Mouse (Mus musculus) midbrain, embryonic 10.5 days (tissue): ENCODE measurements at regions not wholly inside any gene's neighbourhood (a gene's known extent, or its start where the extent isn't known, plus 50 kb on each side); places are given as distances from the start of the nearest gene placed in this dataset.
"Not testable (repeated sequence)": the region's sequence is repeated elsewhere in the genome, so short reads cannot be mapped to it uniquely, and the experiment has no call there.

Experiments
- DNase-seq: peaks from one replicate; pipeline ENCODE4 v3.0.0-alpha.2; 2017; ENCODE audit warnings: low spot score
- H3K27ac ChIP-seq: fragments of 300-500 bp; sonication (generic); replicated peaks from 2 replicates; pipeline ENCODE4 v1.5.1; 2016; ENCODE audit warnings: mild to moderate bottlenecking
- H3K27me3 ChIP-seq: fragments of 300-500 bp; sonication (generic); 2 replicates; pipeline ENCODE4 v1.6.1; 2016; ENCODE audit warnings: low read depth, mild to moderate bottlenecking; ENCODE audit not compliant: poor library complexity, severe bottlenecking
- H3K36me3 ChIP-seq: fragments of 300-500 bp; sonication (generic); 2 replicates; pipeline ENCODE4 v1.6.1; 2016; ENCODE audit warnings: mild to moderate bottlenecking, moderate library complexity
- H3K4me1 ChIP-seq: fragments of 300-500 bp; sonication (generic); 2 replicates; pipeline ENCODE4 v1.6.1; 2016
- H3K4me3 ChIP-seq: fragments of 300-500 bp; sonication (generic); 2 replicates; pipeline ENCODE4 v1.5.1; 2016; ENCODE audit warnings: mild to moderate bottlenecking, moderate library complexity
- H3K9me3 ChIP-seq: fragments of 300-500 bp; sonication (generic); replicated peaks from 2 replicates; pipeline ENCODE4 v1.6.1; 2016; ENCODE audit warnings: mild to moderate bottlenecking
- WGBS: fragments of 180-500 bp; shearing (Covaris S2); methylation state at CpG from one replicate; pipeline ENCODE4 v1.1.7; 2016; 5-methylcytosine and 5-hydroxymethylcytosine counted together

DNA sequence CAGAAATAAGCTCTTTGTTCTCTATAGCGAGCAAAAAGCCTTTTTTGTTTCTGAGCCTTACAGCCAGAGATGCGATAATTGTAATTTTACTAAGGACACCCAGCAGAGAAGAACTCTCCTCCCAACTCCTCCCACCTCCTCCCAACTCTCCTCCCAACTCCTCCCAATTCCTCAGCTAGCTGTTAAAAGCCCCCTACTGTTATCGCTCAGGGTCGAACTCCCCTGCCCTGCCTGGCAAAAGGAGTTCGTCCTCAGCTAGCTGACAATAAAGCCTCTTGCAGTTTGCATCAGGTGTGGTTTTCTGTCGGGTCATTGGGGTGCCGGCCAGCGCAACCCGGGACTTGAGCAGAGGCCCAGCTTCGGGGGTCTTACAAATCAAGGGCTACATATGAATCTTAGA is 99.5 kb upstream of the Thpo start:
- 82% methylated on average over 10 of the region's 10 CpGs for WGBS
- H3K36me3 ChIP-seq, H3K27ac ChIP-seq, DNase-seq, H3K27me3 ChIP-seq, H3K4me3 ChIP-seq, H3K9me3 ChIP-seq: not testable (repeated sequence)
- H3K4me1 ChIP-seq: peaks cover 16% of the 10 kb centered on the region

DNA sequence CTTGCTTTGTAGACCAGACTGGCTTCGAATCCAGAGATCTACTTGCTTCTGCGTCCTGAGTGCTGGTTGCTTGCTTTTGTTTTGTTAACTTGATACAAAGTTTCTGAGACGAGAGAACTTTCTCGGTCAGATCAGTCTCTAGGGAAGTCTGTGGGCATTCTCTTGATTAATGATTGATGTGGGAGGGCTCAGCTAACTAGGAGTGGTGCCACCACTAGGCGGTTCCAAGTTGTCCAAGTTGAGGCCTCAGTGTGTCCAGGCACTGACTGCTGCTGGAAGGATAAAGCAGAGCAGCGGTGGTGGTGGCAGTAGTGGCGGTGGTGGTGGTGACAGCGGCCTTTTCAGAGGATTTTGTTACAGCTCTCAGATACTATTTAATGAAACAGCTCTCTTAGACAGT is 99.0 kb upstream of the Thpo start:
- Histone ChIP-seq H3K27ac (no peak overlapping the region), H3K27me3 (no peaks in the 10 kb centered on the region), H3K9me3 (0 out of 2 replicates have a peak, but pooled peaks cover 8% of the 10 kb centered on the region), H3K36me3 (no peaks in the 10 kb centered on the region), H3K4me3 (no peak overlapping the region), H3K4me1 (peaks cover 16% of the 10 kb centered on the region)
- no peak for DNase-seq
- whole genome bisulfite sequencing: 89% methylated on average over 8 of the region's 8 CpGs

DNA sequence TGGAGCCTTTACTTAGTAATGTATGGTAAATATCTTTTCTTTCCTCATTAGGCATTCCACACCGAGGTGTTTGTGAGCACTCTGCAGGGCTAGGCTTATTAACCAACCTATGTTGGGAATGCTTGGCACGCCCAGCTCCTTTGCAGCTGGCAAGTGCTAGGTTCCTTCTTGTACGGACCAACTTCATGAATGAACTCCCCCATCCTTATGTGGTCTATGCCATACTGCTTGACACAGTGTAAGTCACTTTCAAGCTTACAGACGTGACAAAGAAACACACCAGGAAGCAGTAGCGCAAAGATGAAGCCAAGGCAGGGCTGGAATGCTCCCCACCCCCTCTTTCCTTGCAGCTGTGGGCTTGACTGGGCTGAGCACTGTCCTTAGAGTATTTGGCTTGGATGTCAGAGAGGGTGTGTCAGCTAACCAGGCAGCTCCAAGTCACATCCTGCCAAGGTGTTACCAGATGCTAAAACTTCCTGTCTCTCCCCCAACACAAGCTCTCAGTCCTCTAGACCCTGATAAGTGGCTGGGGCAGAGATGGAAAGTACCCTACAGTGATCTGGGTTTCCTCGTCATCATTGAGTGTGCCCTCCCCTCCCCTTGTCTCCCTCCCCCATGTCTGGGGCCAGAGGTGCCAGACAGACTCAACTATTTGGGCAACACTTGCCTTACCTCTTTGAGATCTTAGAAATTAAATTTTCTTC is 95.6 kb upstream of the Thpo start:
- 0 out of 2 replicates have a peak, but pooled peaks cover 3% of the 10 kb centered on the region for H3K4me1 ChIP-seq
- no peaks in the 10 kb centered on the region for H3K27me3 ChIP-seq
- 0 out of 2 replicates have a peak, but pooled peaks cover 8% of the 10 kb centered on the region for H3K9me3 ChIP-seq
- H3K4me3 ChIP-seq: no peak overlapping the region
- DNase-seq: peak; percentile 8
- no peaks in the 10 kb centered on the region for H3K36me3 ChIP-seq
- WGBS: 64% methylated on average over 6 of the region's 6 CpGs
- H3K27ac ChIP-seq: no peak overlapping the region

GRCm38 (mm10) chr16:20828996-20829731 is 94.9 kb upstream of the Thpo start:
- WGBS: 85% methylated on average over 5 of the region's 5 CpGs
- Histone ChIP-seq H3K4me3 (no peak overlapping the region), H3K9me3 (0 out of 2 replicates have a peak, but pooled peaks cover 3% of the 10 kb centered on the region), H3K27me3 (no peaks in the 10 kb centered on the region), H3K36me3 (no peaks in the 10 kb centered on the region), H3K4me1 (0 out of 2 replicates have a peak, but pooled peaks cover 3% of the 10 kb centered on the region), H3K27ac (no peak overlapping the region)
- DNase-seq: peak; percentile 5

DNA sequence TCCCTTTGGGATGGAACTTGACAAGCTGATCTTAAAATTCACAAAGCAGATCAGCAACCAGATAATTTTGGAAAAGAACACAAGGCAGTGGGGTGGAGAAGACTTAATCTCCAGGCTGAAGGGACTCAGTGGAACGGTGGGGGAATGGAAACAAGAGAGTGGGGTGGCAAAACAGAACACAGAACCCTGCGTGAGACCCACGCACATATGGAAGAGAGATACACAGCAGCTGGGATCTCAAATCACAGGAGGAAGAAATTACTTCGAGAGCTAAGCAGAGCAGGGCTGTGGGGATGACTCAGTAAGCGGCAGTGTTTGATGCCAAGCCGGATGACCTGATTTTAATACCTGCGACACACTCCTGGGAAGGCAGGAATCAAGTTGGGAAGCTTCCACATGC is 89.9 kb upstream of the Thpo start:
- Histone ChIP-seq H3K36me3 (no peaks in the 10 kb centered on the region), H3K27me3 (no peaks in the 10 kb centered on the region), H3K4me1 (no peaks in the 10 kb centered on the region), H3K9me3 (no peaks in the 10 kb centered on the region), H3K27ac (no peak overlapping the region), H3K4me3 (no peak overlapping the region)
- DNase-seq: no peak
- WGBS: 63% methylated on average over 7 of the region's 7 CpGs

GRCm38 (mm10) chr16:20820939-20821338 is 86.6 kb upstream of the Thpo start:
- no peaks in the 10 kb centered on the region for H3K27me3 ChIP-seq
- no peak overlapping the region for H3K27ac ChIP-seq
- no peaks in the 10 kb centered on the region for H3K9me3 ChIP-seq
- no peaks in the 10 kb centered on the region for H3K36me3 ChIP-seq
- no peak for DNase-seq
- no peaks in the 10 kb centered on the region for H3K4me1 ChIP-seq
- H3K4me3 ChIP-seq: no peak overlapping the region

DNA sequence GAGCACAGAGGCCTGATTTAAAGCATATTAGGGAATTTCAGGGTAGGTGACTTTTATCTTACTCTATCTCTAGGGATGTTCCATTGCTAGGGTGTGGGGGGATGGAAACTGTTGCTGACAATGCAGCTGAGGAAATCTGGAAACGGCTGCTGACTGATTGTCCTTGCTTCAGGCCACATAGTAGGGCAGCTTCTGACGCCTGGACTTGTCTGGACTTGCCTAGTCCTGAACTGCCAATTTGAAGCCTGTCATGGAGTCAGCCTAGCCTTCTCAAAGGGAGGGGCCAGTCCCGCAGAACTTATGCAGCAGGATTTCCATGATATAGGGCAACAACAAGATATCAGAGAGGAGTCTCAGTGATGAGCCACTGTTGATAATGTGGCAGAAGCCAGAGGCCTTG is 85.3 kb upstream of the Thpo start:
- no peaks in the 10 kb centered on the region for H3K27me3 ChIP-seq
- H3K9me3 ChIP-seq: no peaks in the 10 kb centered on the region
- H3K4me3 ChIP-seq: no peak overlapping the region
- H3K4me1 ChIP-seq: no peaks in the 10 kb centered on the region
- DNase-seq: no peak
- no peaks in the 10 kb centered on the region for H3K36me3 ChIP-seq
- H3K27ac ChIP-seq: no peak overlapping the region
- 88% methylated on average over 3 of the region's 3 CpGs for WGBS

DNA sequence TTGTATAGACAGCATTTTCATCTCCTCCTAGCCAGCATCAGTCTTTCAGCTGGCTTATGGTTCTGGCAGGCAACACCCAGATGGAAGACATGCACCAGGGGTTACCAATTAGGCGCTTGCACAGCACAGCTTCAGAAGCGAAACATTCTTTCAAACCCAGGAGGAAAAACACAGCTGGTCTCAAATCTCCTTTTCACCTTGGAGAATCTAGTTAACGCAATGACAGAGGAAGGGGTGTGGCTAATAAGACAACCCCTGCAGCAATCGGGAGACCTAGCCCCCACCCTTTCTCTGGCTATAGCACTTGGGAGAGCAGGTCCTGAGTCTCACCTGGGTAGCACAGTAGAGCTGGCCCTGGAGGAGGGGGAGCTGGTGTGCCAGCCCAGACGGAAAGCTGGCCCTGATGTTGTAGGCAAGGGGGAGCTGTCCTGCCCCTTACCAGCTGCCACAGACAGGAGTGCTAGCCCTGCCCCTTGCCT is 84.4 kb upstream of the Thpo start:
- WGBS: 67% methylated on average over 5 of the region's 5 CpGs
- no peaks in the 10 kb centered on the region for H3K27me3 ChIP-seq
- no peak for DNase-seq
- H3K36me3 ChIP-seq: no peaks in the 10 kb centered on the region
- no peaks in the 10 kb centered on the region for H3K4me1 ChIP-seq
- no peak overlapping the region for H3K27ac ChIP-seq
- no peaks in the 10 kb centered on the region for H3K9me3 ChIP-seq
- H3K4me3 ChIP-seq: no peak overlapping the region

GRCm38 (mm10) chr16:20814976-20815375 is 80.7 kb upstream of the Thpo start:
- no peaks in the 10 kb centered on the region for H3K36me3 ChIP-seq
- H3K4me1 ChIP-seq: no peaks in the 10 kb centered on the region
- H3K27ac ChIP-seq: no peak overlapping the region
- WGBS: 90% methylated on average over 2 of the region's 2 CpGs
- H3K4me3 ChIP-seq: no peak overlapping the region
- no peaks in the 10 kb centered on the region for H3K9me3 ChIP-seq
- no peaks in the 10 kb centered on the region for H3K27me3 ChIP-seq
- DNase-seq: no peak

GRCm38 (mm10) chr16:20814240-20814639 is 79.9 kb upstream of the Thpo start:
- H3K27me3 ChIP-seq: no peaks in the 10 kb centered on the region
- no peak overlapping the region for H3K4me3 ChIP-seq
- no peaks in the 10 kb centered on the region for H3K9me3 ChIP-seq
- no peaks in the 10 kb centered on the region for H3K4me1 ChIP-seq
- H3K36me3 ChIP-seq: no peaks in the 10 kb centered on the region
- no peak for DNase-seq
- H3K27ac ChIP-seq: no peak overlapping the region

- WGBS: 74% methylated on average over 5 of the region's 5 CpGs
- not testable (repeated sequence) for H3K4me1 ChIP-seq
Observed at GRCm38 (mm10) chr16:20812025-20812424, 77.7 kb upstream of the Thpo start.

GRCm38 (mm10) chr16:20810322-20810721 is 76.0 kb upstream of the Thpo start:
- DNase-seq: no peak
- no peaks in the 10 kb centered on the region for H3K27me3 ChIP-seq
- no peak overlapping the region for H3K4me3 ChIP-seq
- H3K27ac ChIP-seq: no peak overlapping the region
- WGBS: 83% methylated on average over 3 of the region's 3 CpGs
- H3K4me1 ChIP-seq: peaks cover 3% of the 10 kb centered on the region; the same call in 1 of the 2 replicates
- no peaks in the 10 kb centered on the region for H3K36me3 ChIP-seq
- no peaks in the 10 kb centered on the region for H3K9me3 ChIP-seq

More at GRCm38 (mm10) chr16:20812025-20812424, 77.7 kb upstream of the Thpo start:
- H3K27me3 ChIP-seq, H3K27ac ChIP-seq, DNase-seq, H3K4me3 ChIP-seq, H3K36me3 ChIP-seq, H3K9me3 ChIP-seq: not testable (repeated sequence)

- H3K27ac ChIP-seq: no peak overlapping the region
- H3K36me3 ChIP-seq: no peaks in the 10 kb centered on the region
- peaks cover 15% of the 10 kb centered on the region for H3K4me1 ChIP-seq
- WGBS: 76% methylated on average over 2 of the region's 2 CpGs
- DNase-seq: no peak
- no peaks in the 10 kb centered on the region for H3K27me3 ChIP-seq
- H3K4me3 ChIP-seq: no peak overlapping the region
- no peaks in the 10 kb centered on the region for H3K9me3 ChIP-seq
Observed at GRCm38 (mm10) chr16:20808263-20808662, 74.0 kb upstream of the Thpo start.
